ENCODE assay signal across 23 mouse cellular contexts in the genomic region with DNA sequence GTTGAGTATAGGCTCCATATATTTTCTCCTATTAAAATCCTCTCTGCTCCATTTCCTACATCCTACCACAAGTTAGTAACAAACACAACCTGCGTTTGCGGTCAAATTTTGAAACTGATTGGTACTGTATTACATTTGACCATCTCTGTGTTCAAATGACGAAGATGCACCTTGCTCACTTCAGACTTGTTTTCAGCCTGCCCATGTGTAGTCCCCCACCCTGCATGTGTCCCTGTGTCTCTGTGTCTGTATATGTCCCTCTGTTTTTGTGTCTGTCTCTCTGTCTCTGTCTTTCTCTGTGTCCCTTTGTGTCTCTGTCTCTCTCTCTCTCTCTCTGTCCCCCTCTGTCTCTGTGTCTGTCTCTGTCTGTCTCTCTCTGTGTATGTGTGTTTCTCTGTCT.
DNase-seq lines count a peak whose midpoint lies in the region; ATAC-seq and TF ChIP-seq lines count a peak whose summit lies in the region.
"Had no signal": no experiment of that assay in that cellular context is flagged by ENCODE, and none has a peak within 500 bp of the region (broad histone marks: within the 10 kb centered on the region; RNA-seq: fewer than 3 reads in every experiment).

No protein-coding gene starts in this region.

- TF ChIP-seq CTCF in intestine, postnatal 0 days (IDR thresholded peaks at IDR 0.05; ENCODE audit: low read depth): no peak

- H3K9me3 ChIP-seq in intestine, embryonic 14.5 days (ENCODE audit: control insufficient read depth, low read length): peaks cover 4% of the 10 kb centered on the region; the same call in 1 of the 2 replicates
- 0 out of 2 replicates have a peak, but pooled peaks cover 3% of the 10 kb centered on the region for H3K9me3 ChIP-seq in intestine, postnatal 0 days (ENCODE audit: control insufficient read depth)
- H3K9me3 ChIP-seq in midbrain, embryonic 11.5 days (ENCODE audit: control insufficient read depth, low read length): peaks cover 2% of the 10 kb centered on the region; the same call in 1 of the 2 replicates
- peaks cover 2% of the 10 kb centered on the region for H3K9me3 ChIP-seq in midbrain, embryonic 16.5 days (replicated peaks; ENCODE audit: control insufficient read depth, low read length, poor library complexity, severe bottlenecking)
- H3K9me3 ChIP-seq: forebrain, embryonic 15.5 days had no signal

- no peaks in the 10 kb centered on the region for H3K36me3 ChIP-seq in intestine, embryonic 14.5 days (ENCODE audit: control insufficient read depth, insufficient read depth, low read length)
- no peaks in the 10 kb centered on the region for H3K36me3 ChIP-seq in intestine, postnatal 0 days (ENCODE audit: control insufficient read depth, insufficient read depth)
- H3K36me3 ChIP-seq in midbrain, embryonic 11.5 days (ENCODE audit: control insufficient read depth, insufficient read depth, low read length): no peaks in the 10 kb centered on the region
- no peaks in the 10 kb centered on the region for H3K36me3 ChIP-seq in midbrain, embryonic 16.5 days (ENCODE audit: control insufficient read depth, insufficient read depth, low read length)
- H3K36me3 ChIP-seq: embryonic facial prominence, embryonic 10.5 days; embryonic facial prominence, embryonic 12.5 days; forebrain, embryonic 15.5 days; G1E had no signal

- no peak for ATAC-seq in intestine, embryonic 14.5 days (replicated peaks; ENCODE audit: low FRiP score, low TSS enrichment, low read depth)
- no peak for ATAC-seq in intestine, postnatal 0 days
- ATAC-seq in midbrain, embryonic 11.5 days (ENCODE audit: low FRiP score): no peak
- no peak for ATAC-seq in midbrain, embryonic 16.5 days
- ATAC-seq: activated CD4-positive, CD25-positive, alpha-beta regulatory T cell, adult 4 months; CD4-positive, CD25-positive, alpha-beta regulatory T cell, adult 4 months; forebrain, embryonic 13.5 days; forebrain, embryonic 15.5 days; Patski had no signal

- no peak overlapping the region for H3K4me2 ChIP-seq in intestine, embryonic 14.5 days (ENCODE audit: low read length)
- H3K4me2 ChIP-seq in intestine, postnatal 0 days (replicated peaks; ENCODE audit: low read depth): no peak overlapping the region
- H3K4me2 ChIP-seq in midbrain, embryonic 11.5 days: no peak overlapping the region
- H3K4me2 ChIP-seq in midbrain, embryonic 16.5 days (ENCODE audit: low read length): no peak overlapping the region
- H3K4me2 ChIP-seq: embryonic facial prominence, embryonic 12.5 days; forebrain, embryonic 13.5 days; forebrain, embryonic 15.5 days had no signal

- no peak overlapping the region for H3K4me3 ChIP-seq in intestine, embryonic 14.5 days (ENCODE audit: low read depth, low read length)
- H3K4me3 ChIP-seq in intestine, postnatal 0 days (ENCODE audit: low read depth, low read length): no peak overlapping the region
- no peak overlapping the region for H3K4me3 ChIP-seq in midbrain, embryonic 11.5 days (ENCODE audit: low read depth, low read length)
- no peak overlapping the region for H3K4me3 ChIP-seq in midbrain, embryonic 16.5 days (ENCODE audit: low read depth, low read length)
- H3K4me3 ChIP-seq: embryonic facial prominence, embryonic 10.5 days; embryonic facial prominence, embryonic 12.5 days; forebrain, embryonic 13.5 days; forebrain, embryonic 15.5 days had no signal

- WGBS in intestine, embryonic 14.5 days: 93% methylated on average over 3 of the region's 3 CpGs
- 96% methylated on average over 3 of the region's 3 CpGs for WGBS in intestine, postnatal 0 days
- 95% methylated on average over 3 of the region's 3 CpGs for WGBS in midbrain, embryonic 11.5 days
- WGBS in midbrain, embryonic 16.5 days: 96% methylated on average over 3 of the region's 3 CpGs

- DNase-seq in heart, adult 11 months: peak; percentile 51
- DNase-seq in heart, postnatal 36 days: no peak
- DNase-seq in intestine, embryonic 14.5 days (ENCODE audit: low spot score): peak; percentile 27
- peak; percentile 4 for DNase-seq in midbrain, embryonic 11.5 days (ENCODE audit: low spot score, missing footprints)
- DNase-seq: adrenal gland, adult 8-10 months; adrenal gland, postnatal 14 days; adrenal gland, postnatal 36 days; B cell, adult 2 months; cerebellum, adult 11-12 months; cerebellum, adult 2 months; cerebellum, adult 9-10 months; cerebellum, postnatal 10 days; cerebellum, postnatal 25 days had no signal

- H3K4me1 ChIP-seq in intestine, embryonic 14.5 days (replicated peaks; ENCODE audit: control insufficient read depth, insufficient read depth, low read length): no peaks in the 10 kb centered on the region
- no peaks in the 10 kb centered on the region for H3K4me1 ChIP-seq in intestine, postnatal 0 days (replicated peaks; ENCODE audit: control insufficient read depth, insufficient read depth, low read length)
- no peaks in the 10 kb centered on the region for H3K4me1 ChIP-seq in midbrain, embryonic 11.5 days (ENCODE audit: control insufficient read depth, insufficient read depth, low read length)
- H3K4me1 ChIP-seq in midbrain, embryonic 16.5 days (ENCODE audit: control insufficient read depth, insufficient read depth, low read length): no peaks in the 10 kb centered on the region
- H3K4me1 ChIP-seq: embryonic facial prominence, embryonic 12.5 days; forebrain, embryonic 15.5 days had no signal

- no peak overlapping the region for H3K27ac ChIP-seq in intestine, embryonic 14.5 days (ENCODE audit: low read depth)
- H3K27ac ChIP-seq in intestine, postnatal 0 days (ENCODE audit: low read depth, low read length): no peak overlapping the region
- no peak overlapping the region for H3K27ac ChIP-seq in midbrain, embryonic 11.5 days (ENCODE audit: low read depth, low read length)
- no peak overlapping the region for H3K27ac ChIP-seq in midbrain, embryonic 16.5 days (ENCODE audit: low read length)
- H3K27ac ChIP-seq: embryonic facial prominence, embryonic 10.5 days; embryonic facial prominence, embryonic 12.5 days; forebrain, embryonic 13.5 days; forebrain, embryonic 15.5 days had no signal

- no peaks in the 10 kb centered on the region; the same call in 1 of the 2 replicates for H3K27me3 ChIP-seq in intestine, embryonic 14.5 days (replicated peaks; ENCODE audit: control insufficient read depth, insufficient read depth, low read length)
- no peaks in the 10 kb centered on the region for H3K27me3 ChIP-seq in intestine, postnatal 0 days (replicated peaks; ENCODE audit: control insufficient read depth, insufficient read depth, low read length)
- no peaks in the 10 kb centered on the region for H3K27me3 ChIP-seq in midbrain, embryonic 11.5 days (ENCODE audit: control insufficient read depth, insufficient read depth, low read length)
- H3K27me3 ChIP-seq in midbrain, embryonic 16.5 days (ENCODE audit: control insufficient read depth, insufficient read depth, low read depth, low read length): no peaks in the 10 kb centered on the region
- H3K27me3 ChIP-seq: embryonic facial prominence, embryonic 12.5 days had no signal

- no peak overlapping the region for H3K9ac ChIP-seq in intestine, embryonic 14.5 days (ENCODE audit: low read length)
- no peak overlapping the region for H3K9ac ChIP-seq in intestine, postnatal 0 days (ENCODE audit: low read depth, low read length)
- no peak overlapping the region for H3K9ac ChIP-seq in midbrain, embryonic 11.5 days (ENCODE audit: low read length)
- H3K9ac ChIP-seq in midbrain, embryonic 16.5 days (ENCODE audit: low read depth, low read length): no peak overlapping the region
- H3K9ac ChIP-seq: embryonic facial prominence, embryonic 12.5 days; forebrain, embryonic 13.5 days; forebrain, embryonic 15.5 days had no signal

- intact Hi-C loops in heart, postnatal 36 days (cut with DNase I): no loop called here

Comparison
In these comparisons a context has a peak if more than half of its experiments do, and no peak if none do; other contexts are left out.
1. DNase-seq: peak in heart, adult 11 months (single experiment), intestine, embryonic 14.5 days (single experiment) and midbrain, embryonic 11.5 days (single experiment); none in heart, postnatal 36 days (0 of 2).